Mouse (Mus musculus) macrophage (primary cell): Measurements from ENCODE around the gene Prss36. TPM values are rescaled to one million over a fixed set of nuclear protein-coding genes. Genes with fewer than 3 reads are reported as not detected.

Source experiments
- H3K27ac ChIP-seq: fragments of 350-480 bp; formaldehyde crosslinking; 2 replicates; pipeline ENCODE4 v1.9.0; 2021
- H3K36me3 ChIP-seq: fragments of 350-480 bp; formaldehyde crosslinking; 2 replicates; pipeline ENCODE4 v1.9.0; 2021; ENCODE audit errors: inconsistent target
- H3K4me3 ChIP-seq: fragments of 350-480 bp; formaldehyde crosslinking; 2 replicates; pipeline ENCODE4 v1.9.0; 2021; ENCODE audit errors: inconsistent target
- H3K79me2 ChIP-seq: fragments of 350-480 bp; formaldehyde crosslinking; 2 replicates; pipeline ENCODE4 v1.9.0; 2021; ENCODE audit errors: inconsistent target
- WGBS: methylation state at CpG from one replicate; pipeline ENCODE4 v1.1.7; 2026; ENCODE audit warnings: inconsistent platforms; ENCODE audit not compliant: missing documents; 5-methylcytosine and 5-hydroxymethylcytosine counted together
- polyA plus RNA-seq: library from polyadenylated mRNA; stranded (reverse); fragments of 250-400 nt; gene quantifications from 3 replicates; pipeline ENCODE4 v1.2.4, GENCODE M21; 2018; ENCODE audit warnings: inconsistent platforms

Prss36 gene
- polyA plus RNA-seq, 1 experiment from 2014 or later, result 1.0 TPM

GRCm38 (mm10) chr7:127926066-127926465 lies 20.5 kb downstream of the Prss36 start:
- no peak overlapping the region for H3K4me3 ChIP-seq
- H3K36me3 ChIP-seq, result peaks cover 15% of the 10 kb centered on the region; the same call in 1 of the 2 replicates
- no peaks in the 10 kb centered on the region for H3K79me2 ChIP-seq
- no peak overlapping the region for H3K27ac ChIP-seq
- 96% methylated on average over 8 of the region's 8 CpGs for WGBS

- no peak overlapping the region for H3K27ac ChIP-seq
- peaks cover 15% of the 10 kb centered on the region; the same call in 1 of the 2 replicates for H3K36me3 ChIP-seq
- no peaks in the 10 kb centered on the region for H3K79me2 ChIP-seq
- WGBS, result 97% methylated on average over 5 of the region's 5 CpGs
- H3K4me3 ChIP-seq, result no peak overlapping the region
Observed at GRCm38 (mm10) chr7:127925252-127925651, 21.3 kb downstream of the Prss36 start.

DNA sequence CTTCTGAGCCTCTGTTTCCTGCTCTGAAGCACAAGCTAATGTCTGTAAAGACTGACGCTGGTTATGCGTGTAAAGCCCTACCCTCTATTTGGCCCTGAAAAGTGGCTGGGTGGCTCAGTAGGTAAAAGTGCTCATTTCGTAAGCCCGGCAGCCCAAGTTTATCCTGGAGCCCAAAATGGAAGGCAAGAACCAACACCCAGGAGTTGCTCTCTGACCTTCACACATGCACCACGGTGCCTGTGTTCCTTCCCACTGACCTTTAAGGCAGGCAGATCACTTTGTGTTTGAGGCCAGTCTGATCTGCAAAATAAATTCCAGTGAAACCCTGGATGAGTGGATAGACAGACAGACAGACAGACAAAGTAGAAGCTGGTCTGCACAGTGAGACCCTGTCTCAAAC lies 22.8 kb downstream of the Prss36 start:
- no peak overlapping the region for H3K4me3 ChIP-seq
- no peak overlapping the region for H3K27ac ChIP-seq
- peaks cover 15% of the 10 kb centered on the region; the same call in 1 of the 2 replicates for H3K36me3 ChIP-seq
- H3K79me2 ChIP-seq, result no peaks in the 10 kb centered on the region
- WGBS, result 95% methylated on average over 5 of the region's 5 CpGs

DNA sequence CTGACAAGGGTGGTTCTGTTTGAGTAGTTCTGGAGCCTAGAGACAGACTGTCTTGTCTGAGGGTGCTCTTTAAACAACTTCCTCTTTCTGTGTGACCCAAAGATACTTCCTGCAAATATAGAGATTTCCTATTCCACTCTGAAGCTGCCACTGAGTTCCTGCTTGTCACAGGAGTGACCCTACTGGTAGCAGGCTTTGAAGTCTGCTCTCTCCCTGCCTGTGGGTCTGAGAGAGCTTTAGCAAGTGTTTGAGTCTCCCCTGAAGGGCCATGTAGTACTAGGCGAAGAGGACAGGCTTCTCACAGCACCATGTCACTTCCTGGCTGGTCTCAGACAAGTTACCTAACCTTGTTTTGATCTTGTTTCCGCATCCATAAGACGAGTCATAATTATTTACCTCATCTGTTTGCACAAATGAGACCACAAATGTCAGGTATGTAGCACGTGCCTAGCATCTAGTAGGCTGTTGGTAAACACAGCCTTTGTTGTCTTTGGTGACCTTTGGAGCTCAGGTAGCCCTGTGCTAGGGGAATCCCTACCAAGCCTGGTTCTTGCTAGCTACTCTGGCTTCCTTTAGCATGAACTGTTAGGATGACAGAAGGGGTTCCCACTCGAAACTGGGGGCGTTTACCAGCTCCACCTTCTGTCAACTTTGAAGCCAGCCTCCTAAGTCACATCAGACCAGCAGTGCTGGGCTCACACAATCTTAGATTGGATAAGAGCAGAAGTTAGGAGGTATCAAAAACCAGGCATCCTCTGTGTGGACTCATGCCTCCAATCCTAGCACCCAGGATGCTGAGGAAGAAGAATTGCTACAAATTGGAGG lies 23.9 kb downstream of the Prss36 start:
- H3K27ac ChIP-seq, result peak overlapping the region; percentile 76
- peaks cover 15% of the 10 kb centered on the region; the same call in 1 of the 2 replicates for H3K36me3 ChIP-seq
- H3K4me3 ChIP-seq, result no peak overlapping the region
- H3K79me2 ChIP-seq, result no peaks in the 10 kb centered on the region
- 21% methylated on average over 6 of the region's 6 CpGs for WGBS

DNA sequence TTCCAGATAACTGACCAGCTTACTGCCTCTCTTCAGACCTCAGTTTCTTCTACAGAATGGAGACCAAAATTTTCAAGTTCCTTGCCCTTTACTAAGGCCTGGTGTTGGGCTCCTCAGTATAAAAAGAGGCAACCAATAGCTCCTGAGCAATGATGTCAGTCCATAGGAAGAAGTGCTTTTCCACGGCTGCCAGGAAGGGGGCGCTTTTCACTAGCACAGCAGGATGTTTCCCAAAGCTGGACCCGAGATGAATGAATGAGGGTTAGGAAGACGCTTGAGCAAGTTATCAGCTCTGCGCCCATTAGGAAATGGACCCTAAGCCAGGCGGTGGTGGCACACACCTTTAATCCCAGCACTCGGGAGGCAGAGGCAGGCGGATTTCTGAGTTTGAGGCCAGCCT lies 25.0 kb downstream of the Prss36 start:
- no peak overlapping the region for H3K27ac ChIP-seq
- no peaks in the 10 kb centered on the region for H3K79me2 ChIP-seq
- H3K4me3 ChIP-seq, result no peak overlapping the region
- WGBS, result 70% methylated on average over 7 of the region's 8 CpGs
- H3K36me3 ChIP-seq, result peaks cover 24% of the 10 kb centered on the region

GRCm38 (mm10) chr7:127919290-127919689 lies 27.2 kb downstream of the Prss36 start:
- no peaks in the 10 kb centered on the region for H3K79me2 ChIP-seq
- H3K27ac ChIP-seq, result no peak overlapping the region
- H3K4me3 ChIP-seq, result no peak overlapping the region
- 78% methylated on average over 7 of the region's 7 CpGs for WGBS
- peaks cover 9% of the 10 kb centered on the region for H3K36me3 ChIP-seq

- Histone ChIP-seq H3K4me3 (no peak overlapping the region), H3K36me3 (peaks cover 9% of the 10 kb centered on the region), H3K79me2 (peaks cover 4% of the 10 kb centered on the region), H3K27ac (no peak overlapping the region)
- WGBS, result 58% methylated on average over 3 of the region's 3 CpGs
Observed at GRCm38 (mm10) chr7:127918203-127918602, 28.3 kb downstream of the Prss36 start.

DNA sequence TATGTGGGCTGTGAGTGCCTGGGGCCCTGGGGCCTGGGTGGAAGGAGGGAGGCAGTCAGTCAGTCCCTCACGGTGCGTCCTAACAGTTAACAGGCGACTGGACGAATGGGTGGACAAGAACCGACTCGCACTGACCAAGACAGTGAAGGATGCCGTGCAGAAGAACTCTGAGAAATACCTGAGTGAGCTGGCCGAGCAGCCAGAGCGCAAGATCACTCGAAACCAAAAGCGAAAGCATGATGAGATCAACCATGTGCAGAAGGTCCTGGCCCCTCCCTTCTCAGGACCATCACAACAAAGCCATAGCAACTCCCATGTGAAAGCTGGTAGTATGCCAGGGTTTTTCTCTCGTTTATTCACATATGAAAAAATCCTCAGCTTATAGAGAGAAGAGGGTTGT lies 31.2 kb downstream of the Prss36 start:
- H3K27ac ChIP-seq, result no peak overlapping the region
- no peak overlapping the region for H3K4me3 ChIP-seq
- H3K79me2 ChIP-seq, result peaks cover 12% of the 10 kb centered on the region
- WGBS, result 79% methylated on average over 12 of the region's 12 CpGs
- peaks cover 9% of the 10 kb centered on the region for H3K36me3 ChIP-seq

- peak overlapping the region; percentile 55; the same call in 1 of the 2 replicates for H3K27ac ChIP-seq
- H3K79me2 ChIP-seq, result peaks cover 12% of the 10 kb centered on the region
- WGBS, result 7% methylated on average over 4 of the region's 4 CpGs
- H3K4me3 ChIP-seq, result peak overlapping the region; percentile 83
- peaks cover 19% of the 10 kb centered on the region for H3K36me3 ChIP-seq
Observed at GRCm38 (mm10) chr7:127912938-127913337, 33.6 kb downstream of the Prss36 start.

DNA sequence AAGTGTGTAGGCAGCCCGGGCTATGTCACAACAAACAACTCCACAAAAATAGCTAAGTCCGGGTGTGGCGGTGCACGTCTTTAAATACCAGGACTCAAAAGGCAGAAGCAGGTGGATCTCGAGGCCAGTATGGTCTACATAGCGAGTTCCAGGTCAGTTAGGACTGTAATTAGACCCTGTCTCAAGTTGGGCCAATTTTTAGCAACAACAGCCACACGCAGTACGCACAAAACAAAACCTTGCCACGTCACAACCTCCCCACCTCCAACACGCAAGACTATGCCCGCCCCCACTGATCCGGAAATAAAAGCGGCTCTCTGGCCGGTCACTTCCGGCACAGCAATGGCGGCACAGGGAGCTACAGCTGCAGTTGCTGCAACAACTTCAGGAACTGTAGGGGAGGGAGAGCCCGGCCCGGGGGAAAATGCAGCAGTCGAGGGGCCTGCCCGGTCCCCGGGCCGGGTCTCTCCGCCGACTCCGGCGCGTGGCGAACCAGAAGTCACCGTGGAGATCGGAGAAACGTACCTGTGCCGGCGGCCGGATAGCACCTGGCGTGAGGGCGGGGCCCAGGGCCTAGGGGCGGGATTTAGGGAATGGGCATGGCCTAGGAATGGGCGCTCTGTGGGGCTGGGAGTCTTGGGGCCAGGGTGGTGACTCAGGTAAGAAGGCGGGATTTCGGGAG lies 34.2 kb downstream of the Prss36 start, which contains the start of gene Kat8:
TSS of gene Kat8 (plus strand) at position 327 of the 682 bp plus-strand sequence.
- Histone ChIP-seq H3K27ac (peak within 1 kb of the TSS; percentile 55), H3K4me3 (peak within 1 kb of the TSS; percentile 83), H3K36me3 (peaks cover 22% of the 10 kb centered on the region), H3K79me2 (peaks cover 12% of the 10 kb centered on the region)
- 2% methylated on average over 37 of the region's 40 CpGs for WGBS

GRCm38 (mm10) chr7:127908656-127909055 lies 37.9 kb downstream of the Prss36 start:
- Histone ChIP-seq H3K36me3 (peaks cover 31% of the 10 kb centered on the region), H3K4me3 (no peak overlapping the region), H3K27ac (no peak overlapping the region), H3K79me2 (peaks cover 20% of the 10 kb centered on the region)
- WGBS, result 95% methylated on average over 4 of the region's 4 CpGs

DNA sequence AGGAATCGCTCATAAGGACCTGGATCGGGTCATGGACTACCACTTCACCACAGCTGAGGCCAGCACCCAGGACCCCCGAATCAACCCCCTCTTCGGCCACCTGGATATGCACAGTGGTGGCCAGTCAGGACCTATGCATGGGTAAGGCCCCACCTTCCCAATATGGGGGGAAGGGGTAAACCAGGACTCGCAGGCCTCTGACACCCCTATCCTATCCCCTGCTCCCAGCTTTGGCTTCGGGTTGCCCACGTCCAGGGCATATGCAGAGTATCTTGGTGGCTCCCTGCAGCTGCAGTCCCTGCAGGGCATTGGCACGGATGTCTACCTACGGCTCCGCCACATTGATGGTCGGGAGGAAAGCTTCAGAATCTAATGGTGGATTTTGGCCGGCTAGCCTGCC lies 38.6 kb downstream of the Prss36 start:
- Histone ChIP-seq H3K36me3 (peaks cover 31% of the 10 kb centered on the region), H3K79me2 (peaks cover 13% of the 10 kb centered on the region), H3K4me3 (no peak overlapping the region), H3K27ac (no peak overlapping the region)
- whole genome bisulfite sequencing, result 95% methylated on average over 12 of the region's 12 CpGs

DNA sequence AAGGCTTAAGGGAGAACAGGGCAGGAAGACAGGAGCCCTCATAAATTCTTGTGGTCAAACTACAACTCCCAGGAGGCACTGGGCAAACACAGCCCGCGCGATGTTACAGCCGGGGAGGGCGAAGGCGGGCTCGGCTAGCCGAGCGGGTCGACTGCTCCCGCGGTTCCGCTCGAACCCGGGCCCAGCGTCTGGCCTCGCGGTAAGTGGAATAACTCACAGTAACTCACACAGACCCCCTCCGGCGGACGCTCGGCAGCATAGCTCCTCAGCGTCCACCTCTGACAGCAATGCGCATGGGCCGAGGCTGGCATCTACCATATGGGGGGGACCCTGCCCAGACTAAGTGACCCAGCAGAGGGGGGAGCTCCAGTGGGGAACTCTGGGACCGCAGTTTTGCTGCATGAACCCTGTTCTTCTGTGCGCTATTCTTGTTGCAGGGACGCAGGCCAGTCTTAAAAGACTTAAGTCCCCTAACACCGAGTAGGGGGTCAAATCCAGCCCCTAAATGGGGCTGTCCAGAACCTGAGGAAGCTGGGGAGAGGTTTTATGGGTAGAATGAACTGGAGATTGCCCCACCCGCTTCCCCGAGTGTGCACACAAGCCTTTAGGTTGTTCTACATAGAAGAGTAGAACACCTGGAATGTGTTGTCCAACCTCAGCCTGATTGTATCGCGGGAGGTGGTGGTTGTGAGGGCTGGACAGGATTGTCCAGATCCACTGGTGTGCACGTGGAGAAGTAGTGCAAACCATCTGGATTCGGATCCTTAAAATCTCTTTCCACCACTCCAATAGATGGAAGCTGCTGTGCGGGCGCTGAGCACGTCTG lies 42.3 kb downstream of the Prss36 start, which contains the start of gene Bckdk:
TSS of gene Bckdk (plus strand) at position 112 of the 826 bp plus-strand sequence.
- H3K79me2 ChIP-seq, result peaks cover 8% of the 10 kb centered on the region; the same call in 1 of the 2 replicates
- WGBS, result 7% methylated on average over 37 of the region's 38 CpGs
- H3K36me3 ChIP-seq, result peaks cover 31% of the 10 kb centered on the region
- peak within 1 kb of the TSS; percentile 92 for H3K4me3 ChIP-seq
- H3K27ac ChIP-seq, result peak within 1 kb of the TSS; percentile 69

GRCm38 (mm10) chr7:127901772-127902171 lies 44.8 kb downstream of the Prss36 start:
- 89% methylated on average over 2 of the region's 2 CpGs for WGBS
- peaks cover 8% of the 10 kb centered on the region; the same call in 1 of the 2 replicates for H3K79me2 ChIP-seq
- peaks cover 8% of the 10 kb centered on the region for H3K36me3 ChIP-seq
- no peak overlapping the region for H3K27ac ChIP-seq
- H3K4me3 ChIP-seq, result no peak overlapping the region
